Mouse (Mus musculus): Measurements from ENCODE around the gene Slc45a2.
"Not testable (repeated sequence)": the region's sequence is repeated elsewhere in the genome, so short reads cannot be mapped to it uniquely, and the experiment has no call there.

Gene Slc45a2

DNA sequence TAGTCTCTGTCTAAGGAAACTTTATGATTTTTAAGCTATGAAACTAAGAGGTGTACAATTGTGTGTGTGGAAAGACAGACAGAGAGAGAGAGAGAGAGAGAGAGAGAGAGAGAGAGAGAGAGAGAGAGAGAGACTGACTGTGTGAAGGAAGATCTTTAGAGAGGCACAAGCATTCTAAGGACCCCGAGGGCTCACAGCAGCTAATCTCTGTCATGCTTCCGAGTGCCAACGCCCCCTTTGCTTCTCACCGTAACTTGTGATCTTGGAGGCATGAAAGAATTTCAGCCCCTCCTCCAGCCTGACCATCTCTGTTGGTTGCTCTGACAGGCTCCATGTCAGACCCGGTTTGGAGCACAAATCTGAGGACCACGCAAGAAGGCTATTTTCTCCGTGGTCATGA is at the start of gene Slc45a2:
Gene Slc45a2, plus strand, starts transcription at position 301 of the 400 bp plus-strand sequence.
- ATAC-seq (ENCODE audit: low TSS enrichment): no peak

DNA sequence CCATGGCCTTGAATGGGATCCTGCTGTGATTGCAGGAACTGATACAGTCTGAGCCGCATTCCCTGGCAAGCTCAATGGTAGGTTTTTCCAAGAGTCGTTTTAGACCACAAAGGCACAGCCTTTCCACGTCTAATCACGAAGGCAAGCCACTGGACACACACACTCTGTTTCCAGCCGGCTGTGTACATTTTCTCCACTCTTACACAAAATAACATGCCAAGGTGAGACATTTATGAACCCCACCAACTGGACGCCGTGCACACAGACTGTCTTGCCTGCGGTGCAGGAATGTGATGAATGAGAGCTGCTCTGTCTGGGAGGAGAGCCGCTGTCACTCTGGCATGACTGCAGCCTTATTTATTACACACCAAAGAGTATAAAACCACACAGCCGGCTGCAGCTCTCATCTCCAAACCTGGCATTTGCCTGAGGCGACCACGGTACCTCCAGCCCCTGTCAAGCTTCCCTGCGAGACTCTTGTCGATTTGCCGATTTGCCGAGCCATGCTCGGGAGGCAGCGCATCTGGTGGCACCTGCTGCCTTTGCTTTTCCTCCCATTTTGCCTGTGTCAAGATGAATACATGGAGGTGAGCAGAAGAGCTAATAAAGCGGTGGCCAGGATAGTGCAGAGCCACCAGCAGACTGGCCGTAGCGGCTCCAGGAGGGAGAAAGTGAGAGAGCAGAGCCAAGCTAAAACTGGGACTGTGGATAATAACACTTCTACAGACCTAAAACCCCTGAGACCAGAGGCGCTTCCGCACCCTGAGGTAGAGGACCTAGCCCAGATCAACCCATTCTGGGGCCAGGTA is 48.4 kb upstream of the Slc45a2 start, which contains the start of gene C1qtnf3:
Gene C1qtnf3, plus strand, starts transcription at position 382 of the 809 bp plus-strand sequence.
- no peak for ATAC-seq (ENCODE audit: low TSS enrichment)

GRCm38 (mm10) chr15:10952760-10953305 is 47.7 kb upstream of the Slc45a2 start:
- no peak for ATAC-seq (ENCODE audit: low TSS enrichment)

DNA sequence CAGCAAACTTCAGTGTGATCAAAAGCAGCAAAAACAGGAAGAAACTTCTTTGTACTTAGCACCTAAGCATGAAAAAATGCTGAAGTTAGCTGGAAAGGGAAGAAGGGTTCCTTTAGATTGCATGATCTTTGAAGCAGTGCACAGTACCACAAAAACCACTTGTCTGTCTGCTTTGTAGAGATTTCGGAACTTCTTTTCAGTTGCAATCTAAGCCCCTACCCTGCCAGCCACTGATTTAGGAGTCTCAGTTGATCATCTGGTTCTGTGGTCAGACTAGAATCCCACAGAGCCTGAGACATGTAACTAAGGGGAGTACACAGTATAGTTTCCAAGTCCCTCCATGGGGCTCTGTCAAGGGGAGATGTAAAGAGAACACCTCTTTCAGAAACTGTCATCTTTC is 47.1 kb upstream of the Slc45a2 start:
- ATAC-seq (ENCODE audit: low TSS enrichment): no peak

GRCm38 (mm10) chr15:10954381-10955016 is 46.0 kb upstream of the Slc45a2 start:
- no peak for ATAC-seq (ENCODE audit: low TSS enrichment)

DNA sequence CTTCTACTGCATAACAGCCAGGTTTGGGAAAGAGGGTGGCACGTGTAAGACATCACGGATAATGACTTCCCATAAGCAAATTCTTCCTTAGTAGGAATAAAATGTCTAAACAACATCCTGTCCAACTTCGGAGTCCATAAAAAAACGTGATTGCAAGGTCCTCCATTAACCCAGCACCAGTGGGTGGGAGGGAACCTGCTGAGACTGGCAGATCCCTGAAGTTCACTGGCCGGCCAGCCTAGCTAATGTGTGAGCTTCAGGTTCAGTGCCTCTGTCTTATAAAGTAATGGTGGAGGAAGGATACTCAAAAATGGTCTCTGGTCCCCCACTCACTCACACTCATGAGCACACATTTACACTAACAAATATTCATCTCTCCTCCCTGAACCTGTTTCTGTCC is 45.4 kb upstream of the Slc45a2 start:
- ATAC-seq (ENCODE audit: low TSS enrichment): no peak

GRCm38 (mm10) chr15:10956706-10957105 is 43.8 kb upstream of the Slc45a2 start:
- ATAC-seq (ENCODE audit: low TSS enrichment): no peak

GRCm38 (mm10) chr15:10959277-10960026 is 41.1 kb upstream of the Slc45a2 start:
- ATAC-seq (ENCODE audit: low TSS enrichment): no peak

DNA sequence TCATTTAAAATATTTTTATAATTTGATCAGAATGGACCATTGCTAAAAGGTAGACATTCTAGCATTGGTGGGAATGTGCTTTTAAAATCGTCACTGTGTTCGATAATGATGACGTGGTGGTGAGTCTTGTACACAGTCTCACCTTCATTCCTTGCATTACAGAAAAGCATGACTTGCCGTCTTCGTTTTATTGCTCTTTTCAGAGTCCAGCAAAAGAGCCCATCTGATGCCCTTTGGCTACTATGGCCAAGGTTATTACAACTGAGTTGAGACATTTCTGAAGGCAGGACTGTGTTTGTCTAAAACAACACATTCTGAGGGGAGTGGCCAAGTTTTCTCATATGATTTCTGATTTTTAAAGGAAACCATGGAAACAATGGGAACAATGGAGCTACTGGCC is 40.3 kb upstream of the Slc45a2 start:
- ATAC-seq (ENCODE audit: low TSS enrichment): no peak

GRCm38 (mm10) chr15:10962601-10963000 is 37.9 kb upstream of the Slc45a2 start:
- no peak for ATAC-seq (ENCODE audit: low TSS enrichment)

DNA sequence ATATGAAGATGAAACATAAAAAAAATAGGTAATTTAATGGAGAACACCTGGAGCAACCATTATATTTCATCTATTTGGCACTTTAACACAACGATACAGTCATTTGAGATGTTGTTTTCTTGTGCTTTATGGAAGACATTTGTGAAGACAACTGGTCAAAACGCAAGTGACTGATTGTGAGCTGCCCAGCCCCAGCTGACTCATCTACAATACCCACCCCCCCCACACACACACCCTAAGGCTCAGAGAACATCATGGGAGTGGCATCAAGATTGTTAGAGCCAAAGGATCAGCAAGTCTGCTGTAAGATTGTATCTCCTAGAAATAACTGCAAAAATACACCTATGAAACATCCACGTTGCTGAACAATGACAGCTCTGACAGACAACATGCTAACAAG is 31.1 kb upstream of the Slc45a2 start:
- no peak for ATAC-seq (ENCODE audit: low TSS enrichment)

GRCm38 (mm10) chr15:10970777-10971176 is 29.7 kb upstream of the Slc45a2 start:
- no peak for ATAC-seq (ENCODE audit: low TSS enrichment)

GRCm38 (mm10) chr15:10977151-10977550 is 23.4 kb upstream of the Slc45a2 start:
- no peak for ATAC-seq (ENCODE audit: low TSS enrichment)

- no peak for ATAC-seq (ENCODE audit: low TSS enrichment)
These were observed 19.8 kb upstream of the Slc45a2 start for GRCm38 (mm10) chr15:10980712-10981111.

DNA sequence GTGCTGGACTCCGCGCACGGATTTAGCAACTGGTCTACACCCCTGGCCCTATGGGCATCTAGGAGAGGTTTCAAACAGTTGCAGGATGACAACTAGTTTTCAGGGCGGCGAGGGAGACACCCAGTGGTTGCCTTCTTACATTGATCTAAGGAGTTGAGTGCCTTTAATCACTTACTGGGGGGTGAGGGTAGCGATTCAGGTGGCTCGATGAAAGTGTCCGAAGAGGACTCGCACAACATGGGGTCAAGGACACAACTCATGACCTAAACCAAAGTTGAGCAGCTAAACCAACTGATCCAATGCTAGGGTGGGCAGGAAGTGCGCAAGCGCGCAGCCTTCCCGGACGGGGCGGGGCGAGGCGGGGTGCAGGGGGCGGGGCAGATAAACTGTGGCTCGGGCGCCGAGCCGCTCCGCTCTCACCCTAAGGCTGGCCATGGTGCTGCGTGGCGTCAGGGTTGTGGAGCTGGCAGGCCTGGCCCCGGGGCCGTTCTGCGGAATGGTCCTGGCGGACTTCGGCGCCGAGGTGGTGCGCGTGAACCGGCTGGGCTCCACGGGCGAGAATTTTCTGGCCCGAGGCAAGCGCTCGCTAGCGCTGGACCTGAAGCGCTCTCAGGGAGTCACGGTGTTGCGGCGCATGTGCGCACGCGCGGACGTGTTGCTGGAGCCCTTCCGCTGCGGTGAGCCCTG is 19.0 kb upstream of the Slc45a2 start, which contains the start of gene Amacr:
Gene Amacr, plus strand, starts transcription at position 380 of the 687 bp plus-strand sequence.
- ATAC-seq (ENCODE audit: low TSS enrichment): peak; percentile 97

- ATAC-seq (ENCODE audit: low TSS enrichment): peak; percentile 45
These were observed 18.5 kb upstream of the Slc45a2 start for GRCm38 (mm10) chr15:10982064-10982435.

GRCm38 (mm10) chr15:10985756-10986155 is 14.8 kb upstream of the Slc45a2 start:
- ATAC-seq (ENCODE audit: low TSS enrichment): no peak

GRCm38 (mm10) chr15:10986477-10986876 is 14.0 kb upstream of the Slc45a2 start:
- ATAC-seq (ENCODE audit: low TSS enrichment): not testable (repeated sequence)

- no peak for ATAC-seq (ENCODE audit: low TSS enrichment)
These were observed 10.1 kb upstream of the Slc45a2 start for GRCm38 (mm10) chr15:10990411-10990810.

DNA sequence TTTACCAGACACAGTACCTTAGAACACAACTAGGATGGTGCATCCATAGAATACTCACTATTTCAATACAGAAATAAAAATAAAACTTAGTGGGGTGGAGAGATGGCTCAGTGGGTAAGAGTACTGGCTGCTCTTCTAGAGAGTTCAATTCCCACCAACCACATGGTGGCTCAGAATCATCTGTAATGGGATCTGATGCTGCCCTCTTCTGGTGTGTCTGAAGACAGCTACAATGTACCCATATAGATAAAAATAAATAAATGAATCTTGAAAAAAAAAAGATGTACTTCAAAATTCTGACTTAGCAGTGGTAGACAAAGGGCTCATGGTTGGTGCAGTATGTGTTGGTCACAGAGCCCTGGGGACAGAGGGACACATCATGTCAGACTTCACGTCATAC is 9.0 kb upstream of the Slc45a2 start:
- ATAC-seq (ENCODE audit: low TSS enrichment): no peak

DNA sequence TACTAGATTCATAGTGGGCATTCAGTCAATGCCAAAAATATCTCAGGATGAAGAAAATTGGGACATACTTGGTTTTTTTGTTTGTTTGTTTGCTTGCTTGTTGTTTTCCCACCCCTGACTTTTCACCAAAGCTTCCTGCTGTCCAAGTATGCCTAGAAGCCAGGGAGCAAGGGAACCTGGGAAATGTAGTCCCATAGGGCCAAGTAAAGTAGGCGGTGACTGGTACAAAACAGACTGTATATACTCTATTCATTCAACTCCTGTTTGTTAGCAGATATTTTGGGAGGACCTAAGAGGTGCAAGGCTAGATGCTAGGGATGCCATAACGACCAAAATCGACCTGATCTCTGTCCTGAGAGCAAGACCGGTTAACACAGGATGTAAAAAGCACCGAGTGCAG is 689 bp upstream of the Slc45a2 start:
- ATAC-seq (ENCODE audit: low TSS enrichment): peak; percentile 91

DNA sequence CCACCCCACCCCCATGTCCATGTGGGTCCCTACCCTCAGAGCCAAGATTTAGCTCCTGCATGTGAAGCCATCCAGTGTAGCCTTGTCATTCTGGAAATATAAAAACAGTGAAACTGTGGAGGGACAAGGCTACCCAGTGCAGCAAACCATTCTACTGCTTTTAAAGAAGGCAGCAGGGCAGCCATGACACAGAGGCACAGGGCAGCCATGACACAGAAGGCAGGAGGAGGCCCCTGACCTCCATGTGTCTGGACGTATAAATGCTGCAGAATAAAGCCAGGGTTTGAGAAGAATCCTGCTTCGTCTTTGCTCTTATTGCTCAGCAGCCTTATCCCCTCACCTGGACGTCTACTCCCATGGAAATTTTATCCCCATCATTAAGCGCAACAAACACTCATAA is 3.3 kb downstream of the Slc45a2 start:
- no peak for ATAC-seq (ENCODE audit: low TSS enrichment)

Data from frontal cortex, adult (tissue).